Mouse (Mus musculus) stomach, embryonic 15.5 days (tissue): ENCODE data around the gene Naa15. TPM values are rescaled to one million over a fixed set of nuclear protein-coding genes. Genes with fewer than 3 reads are reported as not detected.
"Not testable (repeated sequence)": the region's sequence is repeated elsewhere in the genome, so short reads cannot be mapped to it uniquely, and the experiment has no call there.

Experiments
- ATAC-seq: fragments of 200-750 bp; cut with Nextera tagmentation; 2 replicates; pipeline ENCODE4 v1.8.0; 2017; ENCODE audit warnings: low read depth, moderate number of reproducible peaks, moderate TSS enrichment; ENCODE audit not compliant: insufficient read depth, low FRiP score
- H3K27ac ChIP-seq: fragments of 300-500 bp; sonication (generic); 2 replicates; pipeline ENCODE4 v1.5.1; 2015; ENCODE audit warnings: mild to moderate bottlenecking, inconsistent platforms
- H3K27me3 ChIP-seq: fragments of 300-500 bp; sonication (generic); replicated peaks from 2 replicates; pipeline ENCODE4 v1.6.1; 2015; ENCODE audit warnings: inconsistent platforms
- H3K36me3 ChIP-seq: fragments of 300-500 bp; sonication (generic); 2 replicates; pipeline ENCODE4 v1.6.1; 2015; ENCODE audit warnings: inconsistent platforms
- H3K4me1 ChIP-seq: fragments of 300-500 bp; sonication (generic); 2 replicates; pipeline ENCODE4 v1.6.1; 2015; ENCODE audit warnings: inconsistent platforms
- H3K4me2 ChIP-seq: fragments of 300-500 bp; sonication (generic); 2 replicates; pipeline ENCODE4 v1.6.1; 2015; ENCODE audit warnings: mild to moderate bottlenecking, inconsistent platforms
- H3K4me3 ChIP-seq: fragments of 300-500 bp; sonication (generic); replicated peaks from 2 replicates; pipeline ENCODE4 v1.5.1; 2015; ENCODE audit warnings: inconsistent platforms
- H3K9ac ChIP-seq: fragments of 300-500 bp; sonication (generic); 2 replicates; pipeline ENCODE4 v1.6.1; 2015; ENCODE audit warnings: inconsistent platforms
- H3K9me3 ChIP-seq: fragments of 300-500 bp; sonication (generic); 2 replicates; pipeline ENCODE4 v1.6.1; 2016; ENCODE audit warnings: inconsistent platforms
- WGBS: fragments of 180-500 bp; shearing (Covaris S2); methylation state at CpG from one replicate; pipeline ENCODE4 v1.1.7; 2015; 5-methylcytosine and 5-hydroxymethylcytosine counted together
- polyA plus RNA-seq: library from polyadenylated mRNA; unstranded; fragments of >200 nt; fragmentation: Nextera tagmentation; extraction: Ambion mirVana; gene quantifications from 2 replicates; pipeline ENCODE4 v1.2.1, GENCODE M21; 2015

Naa15 gene
- polyA plus RNA-seq, 1 experiment from 2014 or later: 43.8 TPM

GRCm38 (mm10) chr3:51379786-51380659 lies 34.9 kb upstream of the Naa15 start:
- ATAC-seq: no peak
- no peaks in the 10 kb centered on the region for H3K36me3 ChIP-seq
- 75% methylated on average over 5 of the region's 5 CpGs for WGBS

DNA sequence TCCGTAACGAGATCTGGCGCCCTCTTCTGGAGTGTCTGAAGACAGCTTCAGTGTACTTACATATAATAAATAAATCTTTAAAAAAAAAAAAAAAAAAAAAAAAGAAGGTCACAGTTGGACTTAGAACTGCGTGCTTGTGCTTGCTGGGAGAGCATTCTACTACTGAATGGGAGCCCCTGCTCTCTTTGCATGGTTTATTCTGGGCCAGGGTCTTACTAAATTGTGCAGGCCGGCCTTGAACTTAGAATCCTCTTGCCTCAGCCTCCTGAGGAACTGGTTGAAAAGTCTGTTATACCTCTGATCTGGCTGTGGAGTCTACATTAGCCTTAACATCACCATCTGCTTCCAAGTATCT lies 34.3 kb upstream of the Naa15 start:
- no peaks in the 10 kb centered on the region for H3K9me3 ChIP-seq
- H3K4me2 ChIP-seq: no peak overlapping the region
- H3K4me1 ChIP-seq: 0 out of 2 replicates have a peak, but pooled peaks cover 7% of the 10 kb centered on the region
- no peaks in the 10 kb centered on the region for H3K27me3 ChIP-seq
- no peak overlapping the region for H3K27ac ChIP-seq
- H3K36me3 ChIP-seq: no peaks in the 10 kb centered on the region
- WGBS: 48% methylated on average over 5 of the region's 5 CpGs
- ATAC-seq: no peak
- no peak overlapping the region for H3K9ac ChIP-seq
- no peak overlapping the region for H3K4me3 ChIP-seq

More at GRCm38 (mm10) chr3:51379786-51380659, 34.9 kb upstream of the Naa15 start:
- no peaks in the 10 kb centered on the region for H3K9me3 ChIP-seq
- 0 out of 2 replicates have a peak, but pooled peaks cover 7% of the 10 kb centered on the region for H3K4me1 ChIP-seq
- no peak overlapping the region for H3K9ac ChIP-seq
- H3K4me3 ChIP-seq: no peak overlapping the region
- no peaks in the 10 kb centered on the region for H3K27me3 ChIP-seq
- H3K27ac ChIP-seq: no peak overlapping the region
- H3K4me2 ChIP-seq: no peak overlapping the region

- H3K4me3 ChIP-seq: no peak overlapping the region
- H3K27ac ChIP-seq: no peak overlapping the region
- no peaks in the 10 kb centered on the region for H3K36me3 ChIP-seq
- H3K4me1 ChIP-seq: 0 out of 2 replicates have a peak, but pooled peaks cover 4% of the 10 kb centered on the region
- no peaks in the 10 kb centered on the region for H3K9me3 ChIP-seq
- no peaks in the 10 kb centered on the region for H3K27me3 ChIP-seq
- no peak overlapping the region for H3K4me2 ChIP-seq
- WGBS: 77% methylated on average over 12 of the region's 12 CpGs
- no peak for ATAC-seq
- H3K9ac ChIP-seq: no peak overlapping the region
These were observed 31.5 kb upstream of the Naa15 start for GRCm38 (mm10) chr3:51383409-51383808.

DNA sequence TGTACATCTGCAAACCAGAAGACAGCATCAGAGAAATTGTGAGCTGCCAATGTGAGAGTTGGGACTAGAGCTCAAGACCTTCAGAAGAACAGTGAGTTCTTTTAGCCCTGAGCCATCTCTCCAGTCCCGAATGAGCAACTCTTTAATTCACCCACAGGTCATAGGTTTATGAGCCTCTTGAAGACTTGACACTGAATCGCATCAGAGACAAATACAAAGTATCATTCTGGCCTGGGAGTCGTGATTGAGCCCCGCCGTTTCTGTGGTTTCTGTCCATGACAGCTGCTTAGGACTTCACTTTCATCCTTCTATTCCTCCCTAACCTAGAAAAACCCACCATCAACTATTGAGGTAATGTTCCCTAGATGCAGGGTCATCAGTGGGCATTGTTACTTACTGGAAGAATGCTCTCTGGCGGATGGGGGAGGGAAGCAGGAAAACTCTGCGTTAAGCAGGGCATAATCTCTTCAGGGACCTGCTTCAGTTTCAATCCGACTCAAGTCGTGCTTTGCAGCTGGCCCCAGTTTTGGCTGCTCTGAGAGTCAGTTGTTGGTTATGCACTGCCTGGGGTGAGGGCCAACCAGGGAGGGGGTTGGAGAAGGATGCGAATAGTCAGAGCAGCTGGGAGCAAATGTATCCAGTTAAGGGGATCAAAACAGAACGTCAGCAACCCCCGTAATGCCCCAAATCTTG lies 28.4 kb upstream of the Naa15 start:
- WGBS: 54% methylated on average over 12 of the region's 12 CpGs
- Histone ChIP-seq H3K9ac (no peak overlapping the region), H3K4me3 (no peak overlapping the region), H3K9me3 (no peaks in the 10 kb centered on the region), H3K36me3 (no peaks in the 10 kb centered on the region), H3K27me3 (no peaks in the 10 kb centered on the region), H3K27ac (no peak overlapping the region), H3K4me2 (no peak overlapping the region), H3K4me1 (0 out of 2 replicates have a peak, but pooled peaks cover 4% of the 10 kb centered on the region)
- no peak for ATAC-seq

DNA sequence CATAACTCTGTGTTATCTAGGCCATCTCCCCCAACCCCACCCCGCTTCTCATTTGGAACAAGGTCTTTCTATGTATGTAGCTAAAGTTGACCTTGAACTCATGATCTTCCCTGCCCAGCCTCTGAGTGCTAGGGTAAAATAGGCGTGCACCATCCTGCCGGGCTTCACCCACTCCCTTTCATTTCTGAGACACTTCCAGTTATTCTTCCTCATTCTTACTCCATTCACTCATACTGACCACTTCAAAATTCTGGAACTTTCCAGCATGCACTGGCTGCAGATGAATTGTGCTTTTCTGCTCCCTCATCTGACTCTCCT lies 27.9 kb upstream of the Naa15 start:
- H3K4me2 ChIP-seq: no peak overlapping the region
- no peaks in the 10 kb centered on the region for H3K36me3 ChIP-seq
- no peaks in the 10 kb centered on the region for H3K9me3 ChIP-seq
- 0 out of 2 replicates have a peak, but pooled peaks cover 4% of the 10 kb centered on the region for H3K4me1 ChIP-seq
- WGBS: 66% methylated on average over 3 of the region's 3 CpGs
- no peak overlapping the region for H3K27ac ChIP-seq
- no peaks in the 10 kb centered on the region for H3K27me3 ChIP-seq
- H3K4me3 ChIP-seq: no peak overlapping the region
- H3K9ac ChIP-seq: no peak overlapping the region
- ATAC-seq: no peak

DNA sequence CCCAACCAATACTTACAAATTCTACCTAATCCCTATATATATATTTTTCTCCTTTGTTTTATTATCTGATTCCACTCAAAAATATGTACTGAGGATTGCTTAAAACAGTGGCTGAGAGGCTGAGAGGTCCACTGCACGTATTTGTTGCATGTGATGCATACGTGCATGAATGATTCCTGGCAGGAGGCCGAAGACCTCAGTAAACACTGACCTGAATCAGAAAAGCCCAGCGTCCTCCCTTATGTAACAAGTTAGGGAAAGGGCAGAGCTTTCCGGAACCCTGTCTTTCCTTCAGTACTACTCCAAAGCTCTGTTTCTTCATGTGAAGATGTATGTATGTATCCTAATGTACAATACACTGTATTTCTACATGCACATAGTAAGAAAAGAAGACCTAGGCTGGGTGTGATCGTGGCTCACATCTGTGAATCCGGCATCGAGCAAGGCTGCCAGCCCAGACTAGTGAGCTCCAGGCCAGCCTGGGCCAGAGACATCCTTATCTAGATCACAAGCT lies 27.0 kb upstream of the Naa15 start:
- Histone ChIP-seq H3K27ac (no peak overlapping the region), H3K36me3 (no peaks in the 10 kb centered on the region), H3K27me3 (no peaks in the 10 kb centered on the region), H3K4me3 (no peak overlapping the region), H3K9ac (no peak overlapping the region), H3K4me1 (0 out of 2 replicates have a peak, but pooled peaks cover 4% of the 10 kb centered on the region), H3K4me2 (no peak overlapping the region), H3K9me3 (no peaks in the 10 kb centered on the region)
- WGBS: 68% methylated on average over 8 of the region's 8 CpGs
- ATAC-seq: no peak

GRCm38 (mm10) chr3:51388904-51389303 lies 26.0 kb upstream of the Naa15 start:
- H3K4me3 ChIP-seq: peak overlapping the region; percentile 5; the same call in 1 of the 2 replicates
- H3K36me3 ChIP-seq: no peaks in the 10 kb centered on the region
- H3K27me3 ChIP-seq: no peaks in the 10 kb centered on the region
- no peaks in the 10 kb centered on the region for H3K9me3 ChIP-seq
- peak overlapping the region; percentile 46 for H3K4me2 ChIP-seq
- H3K9ac ChIP-seq: 0 out of 2 replicates have a peak overlapping the region, but pooled peaks have one; percentile 1
- 5% methylated on average over 13 of the region's 13 CpGs for WGBS
- H3K27ac ChIP-seq: no peak overlapping the region
- peak; percentile 91; the same call in 1 of the 2 replicates for ATAC-seq
- H3K4me1 ChIP-seq: 0 out of 2 replicates have a peak, but pooled peaks cover 4% of the 10 kb centered on the region

GRCm38 (mm10) chr3:51391095-51391494 lies 23.9 kb upstream of the Naa15 start:
- H3K27me3 ChIP-seq: peaks cover 7% of the 10 kb centered on the region; the same call in 1 of the 2 replicates
- H3K4me3 ChIP-seq: no peak overlapping the region
- H3K36me3 ChIP-seq: no peaks in the 10 kb centered on the region
- no peak overlapping the region for H3K9ac ChIP-seq
- no peaks in the 10 kb centered on the region for H3K9me3 ChIP-seq
- H3K27ac ChIP-seq: no peak overlapping the region
- 72% methylated on average over 5 of the region's 5 CpGs for WGBS
- no peak overlapping the region for H3K4me2 ChIP-seq
- 0 out of 2 replicates have a peak, but pooled peaks cover 4% of the 10 kb centered on the region for H3K4me1 ChIP-seq
- no peak for ATAC-seq

GRCm38 (mm10) chr3:51391591-51391990 lies 23.4 kb upstream of the Naa15 start:
- no peak overlapping the region for H3K4me2 ChIP-seq
- H3K4me3 ChIP-seq: no peak overlapping the region
- no peak for ATAC-seq
- no peaks in the 10 kb centered on the region for H3K36me3 ChIP-seq
- WGBS: 92% methylated on average over 5 of the region's 5 CpGs
- H3K4me1 ChIP-seq: peaks cover 6% of the 10 kb centered on the region; the same call in 1 of the 2 replicates
- H3K27ac ChIP-seq: no peak overlapping the region
- peaks cover 7% of the 10 kb centered on the region; the same call in 1 of the 2 replicates for H3K27me3 ChIP-seq
- H3K9ac ChIP-seq: no peak overlapping the region
- H3K9me3 ChIP-seq: no peaks in the 10 kb centered on the region

DNA sequence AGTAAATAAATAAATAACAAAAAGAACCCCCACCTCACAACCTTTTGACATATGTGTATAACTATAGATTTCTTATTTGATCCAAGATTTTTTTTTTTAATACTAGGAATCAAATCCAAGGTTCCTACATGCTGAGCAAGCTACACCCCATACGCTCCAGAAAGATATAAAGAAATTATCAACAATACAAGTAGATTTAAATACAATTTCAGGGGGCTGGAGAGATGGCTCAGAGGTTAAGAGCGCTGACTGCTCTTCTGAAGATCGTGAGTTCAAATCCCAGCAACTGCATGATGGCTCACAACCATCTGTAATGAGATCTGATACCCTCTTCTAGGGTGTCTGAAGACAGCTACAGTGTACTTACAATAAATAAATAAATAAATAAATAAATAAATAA lies 21.9 kb upstream of the Naa15 start:
- not testable (repeated sequence) for H3K27ac ChIP-seq, H3K4me3 ChIP-seq, H3K36me3 ChIP-seq, H3K4me1 ChIP-seq, H3K9ac ChIP-seq, H3K27me3 ChIP-seq, H3K9me3 ChIP-seq, H3K4me2 ChIP-seq, ATAC-seq
- 91% methylated on average over 3 of the region's 3 CpGs for WGBS

DNA sequence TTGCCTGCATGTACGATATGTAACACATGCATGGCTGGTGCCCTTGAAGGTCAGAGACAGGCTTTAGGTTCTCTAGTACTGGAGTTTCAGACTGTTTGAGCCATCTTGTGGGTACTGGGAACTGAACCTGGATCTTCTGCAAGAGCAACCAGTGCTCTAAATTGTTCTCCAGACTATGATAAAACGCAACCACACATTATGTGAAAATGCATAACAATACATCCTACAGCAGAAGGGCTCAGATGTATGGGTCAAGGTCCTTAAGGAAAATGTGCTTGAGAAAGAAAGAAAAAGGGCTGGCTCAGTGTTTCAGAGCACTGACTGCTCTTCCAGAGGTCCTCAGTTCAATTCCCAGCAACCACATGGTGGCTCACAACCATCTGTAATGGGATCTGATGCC lies 21.3 kb upstream of the Naa15 start:
- H3K27ac ChIP-seq: no peak overlapping the region
- WGBS: 90% methylated on average over 2 of the region's 2 CpGs
- H3K4me2 ChIP-seq: no peak overlapping the region
- no peaks in the 10 kb centered on the region for H3K9me3 ChIP-seq
- H3K4me1 ChIP-seq: peaks cover 6% of the 10 kb centered on the region; the same call in 1 of the 2 replicates
- H3K4me3 ChIP-seq: no peak overlapping the region
- no peak overlapping the region for H3K9ac ChIP-seq
- no peak for ATAC-seq
- peaks cover 7% of the 10 kb centered on the region; the same call in 1 of the 2 replicates for H3K27me3 ChIP-seq
- no peaks in the 10 kb centered on the region for H3K36me3 ChIP-seq

DNA sequence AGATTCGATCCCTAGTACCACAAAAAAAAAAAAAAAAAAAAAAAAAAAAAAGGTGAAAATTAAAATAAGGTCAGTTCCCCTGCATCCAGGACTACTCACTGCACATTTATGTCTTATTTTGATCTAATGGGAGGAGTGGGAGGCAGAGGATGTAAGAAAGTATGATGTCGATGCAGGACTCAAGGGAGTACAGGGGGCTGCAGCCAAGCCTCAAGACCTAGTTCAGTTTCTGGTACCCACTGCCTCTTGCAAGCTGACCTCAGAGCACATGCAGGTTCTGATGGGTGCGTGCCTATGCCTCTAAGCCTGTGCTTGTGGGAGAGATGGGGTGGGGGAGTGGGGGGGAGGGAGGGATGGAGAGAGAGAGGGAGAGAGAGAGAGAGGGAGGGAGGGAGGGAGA lies 20.1 kb upstream of the Naa15 start:
- ATAC-seq: no peak
- no peaks in the 10 kb centered on the region for H3K9me3 ChIP-seq
- H3K36me3 ChIP-seq: no peaks in the 10 kb centered on the region
- peaks cover 3% of the 10 kb centered on the region; the same call in 1 of the 2 replicates for H3K4me1 ChIP-seq
- 66% methylated on average over 3 of the region's 3 CpGs for WGBS
- peaks cover 7% of the 10 kb centered on the region; the same call in 1 of the 2 replicates for H3K27me3 ChIP-seq
- H3K27ac ChIP-seq: no peak overlapping the region
- no peak overlapping the region for H3K4me3 ChIP-seq
- H3K9ac ChIP-seq: no peak overlapping the region
- H3K4me2 ChIP-seq: no peak overlapping the region
